Mouse (Mus musculus) liver, embryonic 11.5 days (tissue): ENCODE measurements around the gene Cdadc1. TPM values are rescaled to one million over a fixed set of nuclear protein-coding genes. Genes with fewer than 3 reads are reported as not detected.

ENCODE experiments used
- ATAC-seq: fragments of 200-750 bp; cut with Nextera tagmentation; replicated peaks from 2 replicates; pipeline ENCODE4 v1.8.0; 2017; ENCODE audit warnings: moderate number of reproducible peaks, mild to moderate bottlenecking, moderate TSS enrichment, moderate library complexity; ENCODE audit not compliant: low FRiP score
- DNase-seq: peaks from one replicate; pipeline ENCODE4 v3.0.0-alpha.2; 2017; ENCODE audit warnings: low spot score
- H3K27ac ChIP-seq: fragments of 300-500 bp; sonication (generic); 2 replicates; pipeline ENCODE4 v1.5.1; 2014; ENCODE audit warnings: mild to moderate bottlenecking, low read depth, low read length, control low read depth
- H3K27me3 ChIP-seq: fragments of 300-500 bp; sonication (generic); replicated peaks from 2 replicates; pipeline ENCODE4 v1.6.1; 2014; ENCODE audit warnings: low read length, mixed read lengths; ENCODE audit not compliant: control insufficient read depth, insufficient read depth
- H3K36me3 ChIP-seq: fragments of 300-500 bp; sonication (generic); 2 replicates; pipeline ENCODE4 v1.6.1; 2014; ENCODE audit warnings: mild to moderate bottlenecking, low read length, moderate library complexity, mixed read lengths; ENCODE audit not compliant: control insufficient read depth, insufficient read depth
- H3K4me1 ChIP-seq: fragments of 300-500 bp; sonication (generic); replicated peaks from 2 replicates; pipeline ENCODE4 v1.6.1; 2014; ENCODE audit warnings: low read length, mixed read lengths; ENCODE audit not compliant: control insufficient read depth, insufficient read depth
- H3K4me2 ChIP-seq: fragments of 300-500 bp; sonication (generic); 2 replicates; pipeline ENCODE4 v1.6.1; 2014; ENCODE audit warnings: mild to moderate bottlenecking, control low read depth, moderate library complexity
- H3K4me3 ChIP-seq: fragments of 300-500 bp; sonication (generic); 2 replicates; pipeline ENCODE4 v1.5.1; 2014; ENCODE audit warnings: low read depth, low read length, control low read depth
- H3K9ac ChIP-seq: fragments of 300-500 bp; sonication (generic); 2 replicates; pipeline ENCODE4 v1.6.1; 2014; ENCODE audit warnings: low read depth, low read length, control low read depth
- H3K9me3 ChIP-seq: fragments of 300-500 bp; sonication (generic); 2 replicates; pipeline ENCODE4 v1.6.1; 2016; ENCODE audit warnings: low read length, inconsistent platforms, mixed read lengths; ENCODE audit not compliant: control insufficient read depth
- WGBS: fragments of 180-500 bp; shearing (Covaris S2); extraction: QIAGEN DNeasy Blood & Tissue Kit; methylation state at CpG from one replicate; pipeline ENCODE4 v1.1.7; 2014; 5-methylcytosine and 5-hydroxymethylcytosine counted together
- polyA plus RNA-seq: library from polyadenylated mRNA; unstranded; fragments of >200 nt; fragmentation: Nextera tagmentation; extraction: Ambion mirVana; gene quantifications from 2 replicates; pipeline ENCODE4 v1.2.1, GENCODE M21; 2014

Gene Cdadc1
- polyA plus RNA-seq, 1 experiment from 2014 or later: 25.8 TPM

DNA sequence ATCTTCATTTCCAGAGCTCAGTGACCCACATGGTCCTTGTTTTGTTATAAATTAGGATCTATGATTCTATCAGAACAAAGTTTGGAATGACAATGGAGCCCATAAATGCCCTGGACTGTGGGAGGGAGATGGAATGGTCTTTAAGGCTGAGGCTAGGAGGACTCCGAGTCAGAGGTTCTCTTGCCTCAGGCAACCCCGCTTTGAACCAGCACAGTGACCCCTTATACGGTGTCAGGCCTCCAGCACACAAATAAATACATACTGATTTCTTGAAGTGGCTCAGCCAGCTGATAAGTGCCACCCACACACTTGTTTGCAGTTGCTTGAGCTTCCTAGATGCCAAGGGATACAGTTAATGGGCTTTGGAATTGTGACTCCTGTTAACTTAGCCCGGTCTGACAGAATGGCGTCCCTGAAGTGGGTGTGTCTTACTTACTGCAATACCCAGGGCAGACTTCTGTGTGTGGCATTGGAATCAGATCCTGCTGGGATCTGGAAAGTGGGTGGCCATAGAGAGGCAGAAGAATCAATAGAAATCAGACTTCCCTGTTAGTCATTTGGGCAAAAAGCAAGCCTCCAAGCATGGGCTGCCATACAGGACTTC lies 35.6 kb upstream of the Cdadc1 start:
- H3K4me3 ChIP-seq: no peak overlapping the region
- DNase-seq (no peak), ATAC-seq (no peak)
- H3K4me1 ChIP-seq: no peaks in the 10 kb centered on the region
- no peak overlapping the region for H3K9ac ChIP-seq
- no peaks in the 10 kb centered on the region for H3K27me3 ChIP-seq
- no peaks in the 10 kb centered on the region for H3K36me3 ChIP-seq
- no peak overlapping the region for H3K27ac ChIP-seq
- H3K4me2 ChIP-seq: no peak overlapping the region
- WGBS: 80% methylated on average over 5 of the region's 5 CpGs
- no peaks in the 10 kb centered on the region for H3K9me3 ChIP-seq

GRCm38 (mm10) chr14:59632067-59632466 lies 34.3 kb upstream of the Cdadc1 start:
- no peak for ATAC-seq
- Histone ChIP-seq H3K4me2 (no peak overlapping the region), H3K4me3 (no peak overlapping the region), H3K9ac (no peak overlapping the region), H3K4me1 (no peaks in the 10 kb centered on the region), H3K36me3 (no peaks in the 10 kb centered on the region), H3K27me3 (peaks cover 5% of the 10 kb centered on the region), H3K9me3 (no peaks in the 10 kb centered on the region), H3K27ac (no peak overlapping the region)
- WGBS: 81% methylated on average over 6 of the region's 6 CpGs
- no peak for DNase-seq

DNA sequence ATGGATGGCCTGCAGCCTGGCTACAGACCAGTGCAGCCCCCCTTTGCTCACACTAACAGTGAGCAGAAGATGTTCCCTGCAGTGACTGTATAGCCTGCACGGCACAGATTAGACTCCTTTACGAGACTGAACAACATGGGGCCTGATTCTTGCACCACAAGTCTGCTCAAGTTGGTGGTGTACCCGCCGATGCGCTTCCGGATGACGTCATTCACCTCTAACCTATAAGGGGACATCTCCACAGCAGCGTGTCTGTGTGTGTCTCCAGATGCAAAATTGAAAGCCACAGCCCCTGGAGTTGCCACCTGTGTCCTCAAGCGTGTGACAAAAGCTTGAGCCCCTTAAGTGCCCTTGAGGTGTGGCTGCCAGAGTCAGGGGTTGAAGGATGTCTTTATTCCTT lies 32.3 kb upstream of the Cdadc1 start:
- no peak for DNase-seq
- no peaks in the 10 kb centered on the region for H3K9me3 ChIP-seq
- H3K27me3 ChIP-seq: peaks cover 24% of the 10 kb centered on the region
- WGBS: 79% methylated on average over 9 of the region's 9 CpGs
- H3K36me3 ChIP-seq: no peaks in the 10 kb centered on the region
- 0 out of 2 replicates have a peak, but pooled peaks cover 3% of the 10 kb centered on the region for H3K4me1 ChIP-seq
- H3K27ac ChIP-seq: no peak overlapping the region
- H3K4me2 ChIP-seq: no peak overlapping the region
- no peak overlapping the region for H3K4me3 ChIP-seq
- ATAC-seq: no peak
- no peak overlapping the region for H3K9ac ChIP-seq

DNA sequence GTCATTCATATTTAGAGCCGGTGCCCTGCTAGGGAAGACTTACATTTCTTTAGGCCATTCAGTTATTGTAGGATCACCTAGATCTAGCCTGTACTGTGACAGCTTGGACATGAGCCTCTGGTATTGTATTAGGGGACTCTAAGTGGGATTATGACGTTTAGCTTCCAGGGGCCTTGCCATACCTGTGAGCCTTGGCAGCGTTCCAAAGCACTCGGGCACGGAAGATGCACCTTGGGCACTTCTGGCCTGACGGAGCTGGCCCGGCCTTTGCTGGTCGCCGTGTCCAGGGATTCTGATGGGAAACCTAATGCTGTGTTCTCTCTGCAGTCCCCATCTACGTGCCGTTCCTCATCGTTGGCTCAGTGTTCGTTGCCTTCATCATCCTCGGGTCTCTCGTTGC lies 31.5 kb upstream of the Cdadc1 start:
- H3K9me3 ChIP-seq: no peaks in the 10 kb centered on the region
- H3K4me3 ChIP-seq: no peak overlapping the region
- no peak for ATAC-seq
- no peak overlapping the region for H3K9ac ChIP-seq
- no peak for DNase-seq
- 87% methylated on average over 15 of the region's 15 CpGs for WGBS
- H3K4me2 ChIP-seq: no peak overlapping the region
- H3K27me3 ChIP-seq: peaks cover 32% of the 10 kb centered on the region
- H3K36me3 ChIP-seq: no peaks in the 10 kb centered on the region
- 0 out of 2 replicates have a peak, but pooled peaks cover 3% of the 10 kb centered on the region for H3K4me1 ChIP-seq
- no peak overlapping the region for H3K27ac ChIP-seq

GRCm38 (mm10) chr14:59627823-59628222 lies 30.1 kb upstream of the Cdadc1 start:
- H3K27me3 ChIP-seq: peaks cover 33% of the 10 kb centered on the region
- H3K27ac ChIP-seq: no peak overlapping the region
- no peaks in the 10 kb centered on the region for H3K9me3 ChIP-seq
- ATAC-seq: no peak
- DNase-seq: no peak
- H3K4me2 ChIP-seq: no peak overlapping the region
- H3K9ac ChIP-seq: no peak overlapping the region
- WGBS: 59% methylated on average over 7 of the region's 7 CpGs
- 0 out of 2 replicates have a peak overlapping the region, but pooled peaks have one; percentile 3 for H3K4me3 ChIP-seq
- H3K36me3 ChIP-seq: no peaks in the 10 kb centered on the region
- 0 out of 2 replicates have a peak, but pooled peaks cover 3% of the 10 kb centered on the region for H3K4me1 ChIP-seq

DNA sequence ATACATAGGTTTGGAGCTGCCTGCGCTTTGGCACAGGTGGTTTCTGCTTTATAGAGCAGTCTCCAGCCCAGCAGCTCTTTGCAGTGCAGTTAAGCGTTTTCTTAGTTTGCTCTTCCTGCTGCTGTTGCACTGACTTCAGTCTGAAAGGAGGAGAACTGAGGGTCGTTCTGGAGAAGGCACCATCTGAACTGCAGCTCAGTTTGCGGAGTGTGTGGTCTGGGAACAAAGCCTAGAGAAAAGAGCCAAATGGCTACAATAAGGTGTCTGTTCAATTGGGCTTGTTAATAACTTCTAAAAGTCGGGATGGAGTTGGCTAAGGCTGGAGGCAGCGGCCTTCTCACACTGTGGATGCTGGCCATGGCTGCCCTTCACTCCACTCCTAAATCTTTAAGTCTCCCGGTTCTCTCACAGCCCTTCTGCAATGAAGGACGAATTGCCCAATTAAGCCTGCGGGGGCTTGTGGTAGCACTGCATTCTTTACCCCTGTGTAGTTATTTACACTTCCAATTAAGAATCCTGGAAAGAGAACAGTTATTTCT lies 29.5 kb upstream of the Cdadc1 start:
- no peak for ATAC-seq
- Histone ChIP-seq H3K4me3 (peak overlapping the region; percentile 21), H3K27me3 (peaks cover 33% of the 10 kb centered on the region), H3K9ac (no peak overlapping the region), H3K4me1 (0 out of 2 replicates have a peak, but pooled peaks cover 3% of the 10 kb centered on the region), H3K4me2 (peak overlapping the region; percentile 76), H3K27ac (no peak overlapping the region), H3K36me3 (no peaks in the 10 kb centered on the region), H3K9me3 (no peaks in the 10 kb centered on the region)
- 44% methylated on average over 9 of the region's 9 CpGs for WGBS
- no peak for DNase-seq

DNA sequence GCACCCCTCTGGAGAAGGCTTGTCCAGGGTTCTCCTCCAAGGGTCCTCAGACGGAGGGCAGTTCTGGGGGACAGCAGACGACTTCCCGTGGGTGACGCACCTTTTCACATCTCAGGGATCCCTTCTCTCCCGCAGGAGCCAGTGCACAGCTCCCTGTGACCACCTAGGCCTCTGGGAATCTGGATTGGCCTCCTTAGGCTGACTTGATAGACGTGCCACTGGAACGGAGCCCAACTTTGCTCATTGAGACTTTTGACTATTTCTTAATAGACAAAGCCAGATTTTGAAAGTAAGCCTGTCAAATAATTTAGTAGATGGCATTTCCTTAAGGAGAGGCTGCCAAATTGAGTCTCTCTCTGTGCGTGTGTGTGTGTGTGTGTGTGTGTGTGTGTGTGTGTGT lies 29.0 kb upstream of the Cdadc1 start:
- Histone ChIP-seq H3K4me1 (0 out of 2 replicates have a peak, but pooled peaks cover 3% of the 10 kb centered on the region), H3K36me3 (no peaks in the 10 kb centered on the region), H3K4me3 (peak overlapping the region; percentile 59), H3K9me3 (no peaks in the 10 kb centered on the region), H3K27ac (no peak overlapping the region), H3K4me2 (peak overlapping the region; percentile 76), H3K9ac (no peak overlapping the region), H3K27me3 (peaks cover 33% of the 10 kb centered on the region)
- DNase-seq: no peak
- WGBS: 43% methylated on average over 8 of the region's 8 CpGs
- ATAC-seq: no peak

DNA sequence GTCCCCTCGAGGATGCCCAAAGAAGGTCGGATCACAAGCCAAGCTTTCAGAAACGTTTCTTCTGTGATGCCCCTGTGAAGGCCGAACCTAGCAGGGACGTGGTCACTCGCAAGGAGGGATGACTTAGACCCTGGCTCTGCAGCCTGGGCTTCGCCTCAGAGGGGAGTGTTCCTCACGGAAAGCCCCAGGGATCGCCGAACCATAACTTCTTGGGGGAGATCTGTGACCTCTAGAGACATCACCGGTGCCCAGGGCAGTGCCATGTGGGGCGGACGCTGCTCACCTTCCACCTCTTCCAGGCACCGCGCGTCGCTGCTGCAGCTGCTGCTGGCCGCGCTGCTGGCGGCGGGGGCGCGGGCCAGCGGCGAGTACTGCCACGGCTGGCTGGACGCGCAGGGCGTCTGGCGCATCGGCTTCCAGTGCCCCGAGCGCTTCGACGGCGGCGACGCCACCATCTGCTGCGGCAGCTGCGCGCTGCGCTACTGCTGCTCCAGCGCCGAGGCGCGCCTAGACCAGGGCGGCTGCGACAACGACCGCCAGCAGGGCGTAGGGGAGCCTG lies 28.1 kb upstream of the Cdadc1 start:
- H3K27ac ChIP-seq: no peak overlapping the region
- H3K36me3 ChIP-seq: no peaks in the 10 kb centered on the region
- 0 out of 2 replicates have a peak, but pooled peaks cover 3% of the 10 kb centered on the region for H3K4me1 ChIP-seq
- peak overlapping the region; percentile 40 for H3K9ac ChIP-seq
- DNase-seq: peak; percentile 58
- H3K9me3 ChIP-seq: no peaks in the 10 kb centered on the region
- peaks cover 33% of the 10 kb centered on the region for H3K27me3 ChIP-seq
- H3K4me3 ChIP-seq: peak overlapping the region; percentile 59
- H3K4me2 ChIP-seq: peak overlapping the region; percentile 76
- under 1% methylated on average over 50 of the region's 51 CpGs for WGBS
- no peak; the same call in 1 of the 2 replicates for ATAC-seq
